Mouse (Mus musculus): ENCODE measurements at regions not wholly inside any gene's neighbourhood (a gene's known extent, or its start where the extent isn't known, plus 50 kb on each side); places are given as distances from the start of the nearest gene placed in this dataset.

- intact Hi-C loops (cut with DNase I) = loop anchor here (10.0 kb wide), 1 partner anchor 222 kb away; no protein-coding TSS in a partner anchor
Measured at GRCm38 (mm10) chr17:47112556-47113225, 102.3 kb upstream of the Ubr2 start.

GRCm38 (mm10) chr17:47110836-47111235 is 100.5 kb upstream of the Ubr2 start:
- DNase-seq = no peak
- intact Hi-C loops (cut with DNase I) = loop anchor here (10.0 kb wide), 1 partner anchor 224 kb away; no protein-coding TSS in a partner anchor

More at GRCm38 (mm10) chr17:47112556-47113225, 102.3 kb upstream of the Ubr2 start:
- peak; percentile 14 to 20 for DNase-seq

GRCm38 (mm10) chr17:47104328-47104727 is 94.0 kb upstream of the Ubr2 start:
- no peak for DNase-seq
- intact Hi-C loops (cut with DNase I) = no loop called here

DNA sequence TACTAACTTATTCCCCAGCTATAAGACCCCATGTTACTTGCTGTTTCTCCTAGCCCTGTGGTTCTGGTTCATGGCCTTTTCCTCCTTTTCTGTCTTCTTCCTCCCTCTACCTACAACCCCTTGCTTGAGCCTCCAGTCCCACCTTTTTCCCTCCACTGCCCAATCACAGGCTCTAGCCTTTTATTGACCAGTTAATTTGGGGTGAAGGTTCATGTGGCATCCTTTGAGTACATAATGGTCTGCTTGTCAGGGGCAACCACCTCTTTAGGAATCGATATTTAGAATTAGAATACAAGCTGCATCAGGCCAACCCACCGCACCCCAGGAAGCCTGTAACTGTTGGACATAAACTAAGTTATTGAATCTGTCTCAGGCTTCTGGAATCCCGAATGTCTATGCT is 84.8 kb upstream of the Ubr2 start:
- DNase-seq = no peak
- intact Hi-C loops (cut with DNase I) = no loop called here

DNA sequence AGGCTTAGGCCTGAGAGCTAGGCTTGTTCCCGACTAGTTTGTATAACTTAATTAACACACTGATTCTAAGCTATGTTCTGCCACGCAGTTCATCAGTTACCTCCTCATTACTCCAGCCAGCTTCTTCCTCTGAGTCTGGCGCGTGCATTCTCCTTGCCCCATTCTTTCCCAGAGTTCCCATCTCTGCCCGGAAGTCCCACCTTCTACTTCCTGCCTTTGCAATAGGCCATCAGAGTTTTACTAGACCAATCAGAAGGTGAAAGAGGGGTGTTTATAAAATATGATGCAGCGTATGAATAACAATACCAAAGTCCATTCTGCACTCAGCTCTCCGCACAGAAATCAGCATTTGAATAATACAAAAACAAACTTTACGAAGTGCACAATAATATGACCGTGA is 81.7 kb upstream of the Ubr2 start:
- intact Hi-C loops (cut with DNase I) = no loop called here

DNA sequence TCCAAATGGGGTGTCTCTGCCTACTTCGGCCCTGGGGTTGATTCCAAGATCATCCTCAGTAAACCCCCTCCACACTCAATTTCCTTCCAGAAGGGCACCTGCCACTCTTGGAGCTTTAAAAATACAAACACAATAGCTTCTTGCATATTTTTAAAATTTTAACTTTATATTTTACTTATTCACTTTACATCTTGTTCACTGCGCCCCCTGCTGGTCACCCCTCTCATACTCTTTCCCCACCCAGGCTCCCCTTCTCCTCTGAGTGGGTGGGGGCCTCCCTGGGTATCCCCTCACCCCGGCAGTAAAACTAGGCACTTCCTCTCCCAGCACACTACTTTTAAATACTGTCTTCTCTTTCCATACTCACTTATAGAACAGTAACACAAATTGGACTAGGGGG is 79.4 kb upstream of the Ubr2 start:
- intact Hi-C loops (cut with DNase I) = no loop called here
- DNase-seq = peak; percentile 25 to 60

More for the DNA sequence above, 81.7 kb upstream of the Ubr2 start:
- DNase-seq = no peak

DNA sequence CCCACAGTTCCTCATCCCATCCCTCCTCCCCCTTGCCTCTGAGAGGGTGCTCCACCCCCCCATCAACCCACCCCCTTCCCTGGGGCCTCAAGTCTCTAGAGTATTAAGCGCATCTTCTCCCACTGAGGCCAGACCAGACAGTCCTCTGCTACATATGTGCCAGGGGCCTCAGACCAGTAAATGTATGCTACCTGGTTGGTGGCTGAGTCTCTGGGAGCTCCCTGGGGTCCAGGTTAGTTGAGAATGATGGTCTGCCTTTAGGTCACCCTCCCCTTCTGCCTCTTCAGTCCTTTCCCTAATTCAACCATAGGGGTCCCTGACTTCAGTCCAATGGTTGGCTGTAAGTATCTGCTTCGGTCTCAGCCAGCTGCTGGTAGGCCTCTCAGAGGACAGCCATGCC is 58.9 kb upstream of the Ubr2 start:
- intact Hi-C loops (cut with DNase I) = no loop called here
- DNase-seq = no peak

DNA sequence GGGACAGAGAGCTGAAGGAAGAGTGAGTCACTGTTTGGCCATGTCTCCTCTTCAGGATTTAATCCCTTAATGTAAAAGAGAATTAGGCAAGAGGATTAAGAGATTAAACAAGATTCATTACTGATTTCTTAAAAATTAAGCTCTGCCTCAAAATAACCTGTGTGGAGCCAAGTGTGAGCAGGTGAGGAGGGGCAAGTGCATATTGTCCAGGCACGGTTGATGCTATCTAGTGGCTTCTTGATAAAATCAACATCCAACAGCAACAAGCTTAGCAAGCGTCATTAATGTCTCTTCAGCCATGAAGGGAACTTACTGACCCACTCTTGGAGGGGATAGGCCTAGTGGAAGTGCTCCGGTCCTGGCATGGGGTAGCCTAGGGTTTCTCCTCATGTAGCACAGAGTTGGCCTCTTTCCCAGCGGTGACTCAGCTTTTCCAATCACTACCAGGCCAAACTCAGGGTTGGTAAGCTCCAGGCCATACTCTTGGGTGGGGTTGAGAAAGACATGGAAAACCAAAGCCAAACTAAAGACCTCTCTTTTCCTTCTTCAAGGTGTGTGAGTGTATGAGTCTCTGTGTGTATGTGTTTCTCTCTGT is 55.0 kb upstream of the Ubr2 start:
- intact Hi-C loops (cut with DNase I) = no loop called here
- peak; percentile 22 to 36 for DNase-seq

GRCm38 (mm10) chr17:47064592-47065306 is 54.4 kb upstream of the Ubr2 start:
- peak in 1 of 2 experiments; percentile 19 for DNase-seq
- intact Hi-C loops (cut with DNase I) = no loop called here

DNA sequence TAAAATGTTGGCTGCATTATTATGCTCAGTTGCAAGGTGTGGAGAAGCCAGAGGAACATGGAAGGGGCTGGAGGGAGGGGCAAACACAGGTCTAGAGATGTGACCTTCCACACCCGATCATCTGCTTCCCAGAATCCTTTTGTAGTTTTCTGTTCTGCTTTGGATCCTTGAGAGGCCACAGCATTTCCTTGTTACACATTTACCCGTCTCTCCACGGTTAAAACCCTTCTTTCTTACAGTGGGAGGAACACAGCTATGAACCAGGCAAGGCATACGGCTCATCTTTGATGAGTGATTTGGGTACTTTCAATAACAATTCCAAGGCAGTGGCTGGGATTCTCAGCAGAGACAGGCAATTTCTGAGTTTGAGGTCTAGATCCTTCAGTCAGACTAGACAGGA is 53.6 kb upstream of the Ubr2 start:
- intact Hi-C loops (cut with DNase I) = no loop called here
- DNase-seq = no peak

GRCm38 (mm10) chr17:47061031-47061620 is 50.8 kb upstream of the Ubr2 start:
- intact Hi-C loops (cut with DNase I) = no loop called here
- DNase-seq = no peak
